Mouse (Mus musculus): Measurements from ENCODE around the gene Gm17349.

- TF ChIP-seq CTCF (IDR thresholded peaks at IDR 0.05; ENCODE audit: low read depth): peak; percentile 91
- no peak for TF ChIP-seq EP300 (IDR thresholded peaks at IDR 0.05; ENCODE audit: low read depth)
These were observed 16.6 kb downstream of the Gm17349 start for GRCm38 (mm10) chr15:99688712-99689111.
